Mouse (Mus musculus) liver, embryonic 14 days (tissue): ENCODE data around the gene Edrf1. TPM values are rescaled to one million over a fixed set of nuclear protein-coding genes. Genes with fewer than 3 reads are reported as not detected.

Experiments used
- polyA plus RNA-seq: library from polyadenylated mRNA; depleted of rRNA; stranded (reverse); fragments of >200 nt; gene quantifications from 2 replicates; pipeline ENCODE4 v1.2.3, GENCODE M21; 2012; rRNA removed

The Edrf1 gene
- 8.3 and 10.3 TPM in 2 replicates for polyA plus RNA-seq

GRCm38 (mm10) chr7:133637361-133638305, at the start of gene Edrf1:
Gene Edrf1, plus strand, starts transcription at chr7:133637543.

GRCm38 (mm10) chr7:133602058-133602457, 35.3 kb upstream of the Edrf1 start, which contains the start of gene Tex36:
Gene Tex36, minus strand, starts transcription at chr7:133602158.

GRCm38 (mm10) chr7:133679961-133680360, 42.6 kb downstream of the Edrf1 start, which contains the start of gene Mmp21:
Gene Mmp21, minus strand, starts transcription at chr7:133680061.

Other genes starting within 250 kb of the Edrf1 start
- gene Tex36, start 35.4 kb upstream of the Edrf1 start, polyA plus RNA-seq, result not detected in 2 replicates
- 0.06 TPM in 2 replicates for gene Mmp21, start 42.5 kb downstream of the Edrf1 start, polyA plus RNA-seq
- gene Bccip, start 71.8 kb downstream of the Edrf1 start, polyA plus RNA-seq, result 63.3 and 67.3 TPM in 2 replicates
- gene Uros, start 72.5 kb downstream of the Edrf1 start, polyA plus RNA-seq, result 149 and 174 TPM in 2 replicates
- 0.02 TPM in 1 of 2 replicates, not detected in the other for gene Fank1, start 139.3 kb downstream of the Edrf1 start, polyA plus RNA-seq
- gene Dhx32, start 145.2 kb downstream of the Edrf1 start, polyA plus RNA-seq, result 6.5 and 7.0 TPM in 2 replicates